In the genomic region with DNA sequence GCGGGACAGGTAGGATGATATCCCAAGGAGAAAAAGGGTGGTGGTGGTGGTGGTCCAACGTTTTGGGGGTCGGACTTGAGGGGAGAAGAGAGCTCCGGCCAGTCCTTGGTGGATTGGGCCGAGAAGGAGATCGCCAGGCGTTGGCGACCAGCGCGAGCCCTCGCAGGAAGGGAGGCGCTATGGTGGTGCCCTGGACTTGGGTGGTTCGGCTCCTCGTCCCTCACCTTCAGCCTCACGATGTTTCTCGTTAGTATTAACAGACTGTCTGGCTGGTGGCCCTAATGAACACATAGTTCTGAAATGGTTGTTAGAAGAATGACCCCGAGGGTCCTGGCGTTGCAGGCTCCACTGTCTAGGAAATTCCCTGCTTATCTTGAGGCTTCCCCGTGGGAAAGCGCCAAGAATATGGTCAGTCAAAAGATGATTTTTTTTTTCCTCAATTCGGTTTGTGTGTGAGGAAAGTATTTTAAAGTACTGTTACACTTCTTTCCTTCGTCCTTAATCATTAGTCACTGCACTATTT, we compare ENCODE assay signal across 8 mouse cellular contexts. TPM values are rescaled to one million over a fixed set of nuclear protein-coding genes. Genes with fewer than 3 reads are reported as not detected.
DNase-seq lines count a peak whose midpoint lies in the region; ATAC-seq and TF ChIP-seq lines count a peak whose summit lies in the region.

No protein-coding gene starts in this region.

- no peak for DNase-seq in testis, postnatal 14 days (ENCODE audit: low spot score)
- DNase-seq in forebrain, embryonic 11.5 days (ENCODE audit: low spot score), result no peak
- DNase-seq in embryo, embryonic 10 days (ENCODE audit: low spot score), result no peak
- DNase-seq in urinary bladder, adult 18-20 months (ENCODE audit: low spot score in 2 of 2), result no peak
- DNase-seq in urinary bladder, postnatal 36 days (ENCODE audit: low spot score in 2 of 2), result no peak

- peaks cover 2% of the 10 kb centered on the region for H3K4me1 ChIP-seq in testis, adult 2 months (ENCODE audit: control insufficient read depth, insufficient read depth, low read length)
- H3K4me1 ChIP-seq in forebrain, embryonic 11.5 days (replicated peaks; ENCODE audit: control insufficient read depth, insufficient read depth, low read length), result peaks cover under 1% of the 10 kb centered on the region; the same call in 1 of the 2 replicates
- peaks cover 67% of the 10 kb centered on the region for H3K4me1 ChIP-seq in liver, embryonic 12.5 days
- peaks cover 9% of the 10 kb centered on the region for H3K4me1 ChIP-seq in stomach, embryonic 16.5 days (ENCODE audit: control insufficient read depth, insufficient read depth, low read length)

- ATAC-seq in forebrain, embryonic 11.5 days (replicated peaks; ENCODE audit: low FRiP score), result peak; percentile 74
- peak; percentile 70 for ATAC-seq in liver, embryonic 12.5 days
- peak; percentile 57 for ATAC-seq in stomach, embryonic 16.5 days (ENCODE audit: insufficient read depth, low FRiP score)

- peak overlapping the region; percentile 82 for H3K27ac ChIP-seq in testis, adult 2 months (ENCODE audit: control insufficient read depth, insufficient read depth, low read depth, low read length)
- no peak overlapping the region for H3K27ac ChIP-seq in forebrain, embryonic 11.5 days (ENCODE audit: low read depth, low read length)
- peak overlapping the region; percentile 84 for H3K27ac ChIP-seq in liver, embryonic 12.5 days
- H3K27ac ChIP-seq in stomach, embryonic 16.5 days (ENCODE audit: low read length), result peak overlapping the region; percentile 93

- TF ChIP-seq CTCF in testis, adult 2 months (IDR thresholded peaks at IDR 0.05; ENCODE audit: control insufficient read depth, insufficient read depth, insufficient replicate concordance, low read depth, low read length), result no peak

- peak overlapping the region; percentile 71 for H3K4me2 ChIP-seq in forebrain, embryonic 11.5 days (ENCODE audit: low read depth, low read length, severe bottlenecking)
- peak overlapping the region; percentile 89 for H3K4me2 ChIP-seq in liver, embryonic 12.5 days
- peak overlapping the region; percentile 77 for H3K4me2 ChIP-seq in stomach, embryonic 16.5 days (ENCODE audit: low read depth, low read length)

- H3K36me3 ChIP-seq in testis, adult 2 months (ENCODE audit: control insufficient read depth, insufficient read depth, low read length), result no peaks in the 10 kb centered on the region
- no peaks in the 10 kb centered on the region for H3K36me3 ChIP-seq in forebrain, embryonic 11.5 days (ENCODE audit: control insufficient read depth, insufficient read depth, low read length)
- H3K36me3 ChIP-seq in liver, embryonic 12.5 days, result peaks cover 11% of the 10 kb centered on the region
- H3K36me3 ChIP-seq in stomach, embryonic 16.5 days (ENCODE audit: control insufficient read depth, insufficient read depth, low read length), result no peaks in the 10 kb centered on the region

- under 1% methylated on average over 22 of the region's 22 CpGs for WGBS in forebrain, embryonic 11.5 days
- WGBS in liver, embryonic 12.5 days (ENCODE audit: insufficient replicate concordance), result under 1% methylated on average over 22 of the region's 22 CpGs
- WGBS in stomach, embryonic 16.5 days, result under 1% methylated on average over 22 of the region's 22 CpGs

- peak overlapping the region; percentile 86 for H3K4me3 ChIP-seq in testis, adult 2 months (ENCODE audit: control insufficient read depth, low read depth, low read length)
- peak overlapping the region; percentile 58 for H3K4me3 ChIP-seq in forebrain, embryonic 11.5 days (ENCODE audit: low read depth, low read length)
- H3K4me3 ChIP-seq in liver, embryonic 12.5 days, result peak overlapping the region; percentile 82
- H3K4me3 ChIP-seq in stomach, embryonic 16.5 days (replicated peaks; ENCODE audit: low read length), result peak overlapping the region; percentile 83

- H3K9ac ChIP-seq in forebrain, embryonic 11.5 days (ENCODE audit: low read length), result peak overlapping the region; percentile 70
- peak overlapping the region; percentile 90 for H3K9ac ChIP-seq in liver, embryonic 12.5 days
- peak overlapping the region; percentile 91 for H3K9ac ChIP-seq in stomach, embryonic 16.5 days (ENCODE audit: low read length)

- no peak for TF ChIP-seq POLR2A in testis, adult 2 months (IDR thresholded peaks at IDR 0.05; ENCODE audit: control insufficient read depth, low read depth, low read length)

- H3K9me3 ChIP-seq in forebrain, embryonic 11.5 days (ENCODE audit: control insufficient read depth, low read length), result no peaks in the 10 kb centered on the region
- H3K9me3 ChIP-seq in liver, embryonic 12.5 days (replicated peaks), result no peaks in the 10 kb centered on the region
- H3K9me3 ChIP-seq in stomach, embryonic 16.5 days (replicated peaks; ENCODE audit: control insufficient read depth, low read length), result no peaks in the 10 kb centered on the region

- no peaks in the 10 kb centered on the region for H3K27me3 ChIP-seq in testis, adult 2 months (ENCODE audit: control insufficient read depth, insufficient read depth, low read length)
- no peaks in the 10 kb centered on the region for H3K27me3 ChIP-seq in forebrain, embryonic 11.5 days (ENCODE audit: control insufficient read depth, insufficient read depth, low read length)
- no peaks in the 10 kb centered on the region for H3K27me3 ChIP-seq in liver, embryonic 12.5 days (replicated peaks)
- no peaks in the 10 kb centered on the region for H3K27me3 ChIP-seq in stomach, embryonic 16.5 days (ENCODE audit: control insufficient read depth, insufficient read depth, low read length)

RNA-seq across cellular contexts. Expression of a gene that starts 0.4 kb away (rescaled TPM):
- polyA plus RNA-seq in testis, adult 2 months (2012; rRNA removed), result 9.9 and 14.7 TPM in 2 replicates
- polyA plus RNA-seq in forebrain, embryonic 11.5 days (2014; fragmentation: Nextera tagmentation; extraction: Ambion mirVana), result 46.8 and 51.7 TPM in 2 replicates
- polyA plus RNA-seq in liver, embryonic 12.5 days (2016; fragmentation: Nextera tagmentation; extraction: Ambion mirVana), result 48.5 and 49.6 TPM in 2 replicates
- 52.2 and 56.4 TPM in 2 replicates for polyA plus RNA-seq in stomach, embryonic 16.5 days (2015; fragmentation: Nextera tagmentation; extraction: Ambion mirVana)

RNA-seq across cellular contexts. Expression of a gene that starts 4.2 kb away (rescaled TPM):
- 19.7 and 19.8 TPM in 2 replicates for polyA plus RNA-seq in testis, adult 2 months (2012; rRNA removed)
- 73.9 and 75.5 TPM in 2 replicates for polyA plus RNA-seq in forebrain, embryonic 11.5 days (2014; fragmentation: Nextera tagmentation; extraction: Ambion mirVana)
- polyA plus RNA-seq in liver, embryonic 12.5 days (2016; fragmentation: Nextera tagmentation; extraction: Ambion mirVana), result 41.9 and 43.4 TPM in 2 replicates
- polyA plus RNA-seq in stomach, embryonic 16.5 days (2015; fragmentation: Nextera tagmentation; extraction: Ambion mirVana), result 38.7 and 41.0 TPM in 2 replicates

RNA-seq across cellular contexts. Expression of a gene that starts 41.3 kb away (rescaled TPM):
- 3.0 and 5.0 TPM in 2 replicates for polyA plus RNA-seq in testis, adult 2 months (2012; rRNA removed)
- polyA plus RNA-seq in forebrain, embryonic 11.5 days (2014; fragmentation: Nextera tagmentation; extraction: Ambion mirVana), result 40.7 and 43.2 TPM in 2 replicates
- polyA plus RNA-seq in liver, embryonic 12.5 days (2016; fragmentation: Nextera tagmentation; extraction: Ambion mirVana), result 21.7 and 21.8 TPM in 2 replicates
- polyA plus RNA-seq in stomach, embryonic 16.5 days (2015; fragmentation: Nextera tagmentation; extraction: Ambion mirVana), result 17.6 and 20.5 TPM in 2 replicates

RNA-seq across cellular contexts. Expression of a gene that starts 41.5 kb away (rescaled TPM):
- 217 and 232 TPM in 2 replicates for polyA plus RNA-seq in testis, adult 2 months (2012; rRNA removed)
- polyA plus RNA-seq in forebrain, embryonic 11.5 days (2014; fragmentation: Nextera tagmentation; extraction: Ambion mirVana), result 35.3 and 35.7 TPM in 2 replicates
- 16.0 and 18.0 TPM in 2 replicates for polyA plus RNA-seq in liver, embryonic 12.5 days (2016; fragmentation: Nextera tagmentation; extraction: Ambion mirVana)
- polyA plus RNA-seq in stomach, embryonic 16.5 days (2015; fragmentation: Nextera tagmentation; extraction: Ambion mirVana), result 18.4 and 20.9 TPM in 2 replicates
